Mouse (Mus musculus): Measurements from ENCODE around the gene H2-M10.5. TPM values are rescaled to one million over a fixed set of nuclear protein-coding genes. Genes with fewer than 3 reads are reported as not detected.
A peak's percentile ranks its signal among the peaks of the same experiment; 100 is the strongest.

H2-M10.5 gene
- total RNA-seq, 1 experiment, result not detected

DNA sequence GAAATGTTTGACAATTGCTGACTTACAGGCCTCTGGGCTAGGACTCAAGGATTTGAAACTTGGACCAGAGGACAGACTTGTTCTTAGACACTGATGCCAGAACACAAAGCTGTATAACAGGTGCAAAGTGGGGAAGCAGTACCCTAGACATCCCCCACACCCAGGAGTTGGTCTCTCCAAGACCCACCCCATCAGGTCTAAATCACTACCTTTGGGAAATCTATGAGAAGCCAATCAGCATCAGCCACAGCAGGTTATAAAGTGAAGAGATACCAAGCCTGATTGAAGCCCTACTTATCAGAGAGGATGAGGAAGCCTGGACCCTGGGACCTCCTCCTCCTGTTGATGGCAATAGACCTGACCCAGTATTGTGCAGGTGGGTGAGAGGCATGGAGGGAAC is 39.2 kb downstream of the H2-M10.5 start, which contains the start of gene H2-M10.6:
H2-M10.6 (plus strand) TSS at position 301 of the 400 bp plus-strand sequence.
- Histone ChIP-seq H3K27ac (ENCODE audit: insufficient read depth, low read depth, low read length, poor library complexity, severe bottlenecking) (no peak within 1 kb of the TSS), H3K36me3 (ENCODE audit: control insufficient read depth, insufficient read depth, low read length, poor library complexity, severe bottlenecking) (no peaks in the 10 kb centered on the region), H3K4me1 (ENCODE audit: control insufficient read depth in 2 of 2, insufficient read depth in 2 of 2, low read length in 2 of 2, poor library complexity in 1 of 2) (no peaks in the 10 kb centered on the region), H3K9ac (ENCODE audit: insufficient read depth, low read depth, low read length, poor library complexity, severe bottlenecking) (no peak within 1 kb of the TSS), H3K9me3 (ENCODE audit: control insufficient read depth, insufficient read depth, low read depth, low read length) (no peaks in the 10 kb centered on the region), H3K4me3 (ENCODE audit: insufficient read depth in 1 of 2, low read depth in 1 of 2, low read length in 2 of 2, poor library complexity in 1 of 2, severe bottlenecking in 1 of 2) (no peak within 1 kb of the TSS)
- in situ Hi-C loops (cut with MboI; ENCODE audit: low sequenced_read_pairs in 2 of 2, unreplicated experiment in 2 of 2), result no loop called here
- no peak for DNase-seq (ENCODE audit: low read depth, low spot score)
- no peak for TF ChIP-seq CHD2 (IDR thresholded peaks at IDR 0.05; ENCODE audit: low read depth, low read length)
- no peak for TF ChIP-seq ZNF384 (IDR thresholded peaks at IDR 0.05; ENCODE audit: low read depth, low read length)
- TF ChIP-seq HCFC1 (IDR thresholded peaks at IDR 0.05; ENCODE audit: borderline replicate concordance, insufficient read depth, low read length), result no peak
- no peak for TF ChIP-seq ZC3H11A (IDR thresholded peaks at IDR 0.05; ENCODE audit: borderline replicate concordance, low read depth, low read length)
- no peak for TF ChIP-seq MAFK (IDR thresholded peaks at IDR 0.05; ENCODE audit: insufficient read depth, low read depth, low read length)

GRCm38 (mm10) chr17:36824005-36824404 is 51.3 kb downstream of the H2-M10.5 start:
- H3K9ac ChIP-seq (ENCODE audit: insufficient read depth, low read depth, low read length, poor library complexity, severe bottlenecking), result no peak overlapping the region
- in situ Hi-C loops (cut with MboI; ENCODE audit: low sequenced_read_pairs in 2 of 2, unreplicated experiment in 2 of 2), result no loop called here

DNA sequence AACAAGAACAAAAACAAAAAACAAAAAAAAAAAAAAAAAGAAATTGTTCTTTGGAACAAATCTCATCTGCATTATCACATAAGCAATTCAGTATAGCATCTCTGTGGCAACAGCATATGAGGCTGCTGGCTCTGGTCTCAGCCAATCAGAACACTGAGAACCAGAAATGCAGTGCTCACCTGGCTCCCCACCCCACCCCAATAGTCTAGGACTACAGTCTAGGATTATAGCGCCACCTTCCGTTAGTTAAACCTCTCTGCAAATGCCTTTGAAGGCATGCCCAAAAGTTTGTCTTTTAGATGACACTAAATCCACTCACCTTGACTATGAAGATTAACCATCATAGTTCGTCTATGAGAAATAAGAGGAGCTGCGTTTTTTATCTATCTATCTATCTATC is 52.8 kb downstream of the H2-M10.5 start:
- no peak overlapping the region for H3K9ac ChIP-seq (ENCODE audit: insufficient read depth, low read depth, low read length, poor library complexity, severe bottlenecking)
- H3K9me3 ChIP-seq (ENCODE audit: control insufficient read depth, insufficient read depth, low read depth, low read length), result no peaks in the 10 kb centered on the region
- H3K4me1 ChIP-seq (ENCODE audit: control insufficient read depth in 2 of 2, insufficient read depth in 2 of 2, low read length in 2 of 2, poor library complexity in 1 of 2), result no peaks in the 10 kb centered on the region
- DNase-seq (ENCODE audit: low read depth, low spot score), result peak; percentile 45
- in situ Hi-C loops (cut with MboI; ENCODE audit: low sequenced_read_pairs in 2 of 2, unreplicated experiment in 2 of 2), result no loop called here
- no peak overlapping the region for H3K27ac ChIP-seq (ENCODE audit: insufficient read depth, low read depth, low read length, poor library complexity, severe bottlenecking)
- H3K4me3 ChIP-seq (ENCODE audit: insufficient read depth in 1 of 2, low read depth in 1 of 2, low read length in 2 of 2, poor library complexity in 1 of 2, severe bottlenecking in 1 of 2), result 0 out of 4 replicates have a peak overlapping the region, but pooled peaks of 1 of the 2 experiments have one; percentile 16
- no peaks in the 10 kb centered on the region for H3K36me3 ChIP-seq (ENCODE audit: control insufficient read depth, insufficient read depth, low read length, poor library complexity, severe bottlenecking)
- TF ChIP-seq ZNF384 (IDR thresholded peaks at IDR 0.05; ENCODE audit: low read depth, low read length) (no peak; the same call in 1 of the 2 replicates), HCFC1 (IDR thresholded peaks at IDR 0.05; ENCODE audit: borderline replicate concordance, insufficient read depth, low read length) (no peak), ZC3H11A (IDR thresholded peaks at IDR 0.05; ENCODE audit: borderline replicate concordance, low read depth, low read length) (no peak), CHD2 (IDR thresholded peaks at IDR 0.05; ENCODE audit: low read depth, low read length) (no peak), MAFK (IDR thresholded peaks at IDR 0.05; ENCODE audit: insufficient read depth, low read depth, low read length) (no peak)

More at GRCm38 (mm10) chr17:36824005-36824404, 51.3 kb downstream of the H2-M10.5 start:
- DNase-seq (ENCODE audit: low read depth, low spot score), result peak; percentile 34
- TF ChIP-seq ZC3H11A (IDR thresholded peaks at IDR 0.05; ENCODE audit: borderline replicate concordance, low read depth, low read length), result 0 out of 2 replicates have a peak, but pooled peaks have one; percentile 6
- TF ChIP-seq MAFK (IDR thresholded peaks at IDR 0.05; ENCODE audit: insufficient read depth, low read depth, low read length), result no peak
- TF ChIP-seq CHD2 (IDR thresholded peaks at IDR 0.05; ENCODE audit: low read depth, low read length), result no peak
- no peak for TF ChIP-seq ZNF384 (IDR thresholded peaks at IDR 0.05; ENCODE audit: low read depth, low read length)
- TF ChIP-seq HCFC1 (IDR thresholded peaks at IDR 0.05; ENCODE audit: borderline replicate concordance, insufficient read depth, low read length), result no peak
- Histone ChIP-seq H3K9me3 (ENCODE audit: control insufficient read depth, insufficient read depth, low read depth, low read length) (no peaks in the 10 kb centered on the region), H3K4me1 (ENCODE audit: control insufficient read depth in 2 of 2, insufficient read depth in 2 of 2, low read length in 2 of 2, poor library complexity in 1 of 2) (no peaks in the 10 kb centered on the region), H3K36me3 (ENCODE audit: control insufficient read depth, insufficient read depth, low read length, poor library complexity, severe bottlenecking) (no peaks in the 10 kb centered on the region), H3K27ac (ENCODE audit: insufficient read depth, low read depth, low read length, poor library complexity, severe bottlenecking) (no peak overlapping the region), H3K4me3 (ENCODE audit: insufficient read depth in 1 of 2, low read depth in 1 of 2, low read length in 2 of 2, poor library complexity in 1 of 2, severe bottlenecking in 1 of 2) (no peak overlapping the region)

Other genes with a start within 250 kb of the H2-M10.5 start
- not detected in 2 replicates for gene H2-M11, start 225.8 kb upstream of the H2-M10.5 start, total RNA-seq (2012; rRNA removed)
- not detected in 2 replicates for gene H2-M9, start 130.2 kb upstream of the H2-M10.5 start, total RNA-seq (2012; rRNA removed)
- not detected in 2 replicates for gene H2-M1, start 100.7 kb upstream of the H2-M10.5 start, total RNA-seq (2012; rRNA removed)
- not detected in 2 replicates for gene H2-M10.6, start 39.3 kb downstream of the H2-M10.5 start, total RNA-seq (2012; rRNA removed)
- gene Trim26, start 64.2 kb downstream of the H2-M10.5 start, total RNA-seq (2012; rRNA removed), result 21.1 and 24.6 TPM in 2 replicates
- gene Trim15, start 94.3 kb downstream of the H2-M10.5 start, total RNA-seq (2012; rRNA removed), result 0.16 TPM in 1 of 2 replicates, not detected in the other
- gene Trim10, start 96.7 kb downstream of the H2-M10.5 start, total RNA-seq (2012; rRNA removed), result not detected in 2 replicates
- gene Trim40, start 117.2 kb downstream of the H2-M10.5 start, total RNA-seq (2012; rRNA removed), result 0.18 and 0.26 TPM in 2 replicates
- not detected in 2 replicates for gene Trim31, start 125.2 kb downstream of the H2-M10.5 start, total RNA-seq (2012; rRNA removed)
- gene Rnf39, start 170.0 kb downstream of the H2-M10.5 start, total RNA-seq (2012; rRNA removed), result 1.9 and 2.4 TPM in 2 replicates
- 76.4 and 108 TPM in 2 replicates for gene Ppp1r11, start 178.8 kb downstream of the H2-M10.5 start, total RNA-seq (2012; rRNA removed)
- 74.5 and 81.0 TPM in 2 replicates for gene Znrd1, start 185.6 kb downstream of the H2-M10.5 start, total RNA-seq (2012; rRNA removed)
- 13.8 and 15.1 TPM in 2 replicates for gene Znrd1as, start 185.7 kb downstream of the H2-M10.5 start, total RNA-seq (2012; rRNA removed)
- 14.8 and 16.9 TPM in 2 replicates for gene 2410137M14Rik, start 208.3 kb downstream of the H2-M10.5 start, total RNA-seq (2012; rRNA removed)
- gene H2-M5, start 216.6 kb downstream of the H2-M10.5 start, total RNA-seq (2012; rRNA removed), result 49.4 and 55.4 TPM in 2 replicates
- gene Zfp57, start 228.3 kb downstream of the H2-M10.5 start, total RNA-seq (2012; rRNA removed), result 360 and 437 TPM in 2 replicates